Mouse (Mus musculus) spleen, postnatal 14 days (tissue): ENCODE results near the gene Dag1.
"Not testable (repeated sequence)": the region's sequence is repeated elsewhere in the genome, so short reads cannot be mapped to it uniquely, and the experiment has no call there.

ENCODE experiments used
- DNase-seq, 2 experiments: peaks; one replicate each; pipeline ENCODE4 v3.0.0; 2021 to 2022; ENCODE audit warnings: low spot score in 2 of 2

The Dag1 gene

GRCm38 (mm10) chr9:108227911-108228649, 35.7 kb downstream of the Dag1 start:
- DNase-seq, result no peak

GRCm38 (mm10) chr9:108225166-108225565, 38.6 kb downstream of the Dag1 start:
- no peak for DNase-seq

GRCm38 (mm10) chr9:108223633-108224032, 40.1 kb downstream of the Dag1 start:
- no peak for DNase-seq

DNA sequence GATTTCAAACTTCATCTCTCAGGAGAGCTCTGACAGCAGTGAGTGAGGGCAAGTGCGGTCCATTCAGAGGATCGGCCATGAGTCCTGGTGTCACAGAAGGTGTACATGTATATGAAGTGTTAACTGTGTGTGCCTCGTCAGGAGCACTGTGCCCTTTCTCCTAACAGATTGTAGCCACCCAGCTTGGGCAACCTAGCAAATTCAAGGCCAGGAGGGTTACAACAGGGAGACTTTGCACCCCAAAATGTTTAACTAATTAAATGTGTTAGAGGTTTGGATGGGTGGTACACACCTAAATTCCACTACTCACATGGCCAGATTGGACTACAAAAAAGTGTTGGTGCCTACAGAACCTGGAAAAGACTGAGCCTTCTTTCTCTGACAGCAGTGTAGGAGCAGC, 42.2 kb downstream of the Dag1 start:
- DNase-seq, result no peak

DNA sequence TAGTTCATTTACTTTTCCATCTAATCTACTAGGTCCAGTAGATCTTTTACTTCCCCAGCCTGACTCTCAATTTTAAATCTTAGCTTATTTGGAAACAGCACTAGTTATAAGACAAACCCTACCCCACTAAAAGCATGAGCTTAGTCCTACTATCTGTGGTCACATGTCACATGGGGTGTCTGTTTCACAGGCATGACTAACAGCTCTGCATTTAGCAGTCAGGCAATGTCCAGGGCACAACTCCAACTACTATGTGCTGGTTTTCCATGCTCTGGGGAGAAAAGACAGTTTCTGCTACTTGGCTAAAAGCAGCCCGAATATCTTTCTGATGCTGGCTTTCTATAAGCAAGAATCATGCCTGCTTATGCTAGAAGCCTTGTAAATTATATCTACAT, 43.4 kb downstream of the Dag1 start:
- DNase-seq, result no peak

DNA sequence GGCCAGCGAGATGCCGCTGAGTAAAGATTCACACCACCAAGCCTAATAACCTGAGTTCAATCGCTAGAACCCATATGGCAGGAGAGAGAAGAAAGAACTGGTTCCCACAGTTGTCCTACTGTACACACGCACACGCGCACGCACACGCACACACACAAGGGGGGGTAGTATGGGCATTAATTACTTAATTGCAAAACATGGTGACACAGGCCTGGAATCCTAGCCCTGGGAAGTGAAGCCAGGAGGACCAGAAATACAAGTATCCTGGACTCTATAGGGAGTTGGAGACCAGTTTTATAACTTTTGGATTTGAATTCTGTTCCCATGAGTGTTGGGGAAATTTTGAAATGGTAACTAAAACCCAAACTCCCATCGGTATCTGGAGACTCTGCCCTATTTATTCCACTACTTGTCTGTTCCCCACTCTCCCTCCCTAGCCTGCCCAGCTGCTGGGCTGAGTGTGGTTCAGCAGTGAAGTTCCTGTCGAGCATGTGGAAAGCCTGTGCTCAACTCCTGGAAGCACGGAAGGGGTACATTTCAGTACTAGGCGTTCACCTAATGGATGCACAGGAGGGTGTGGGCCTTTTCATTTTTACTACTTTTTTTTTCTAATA, 43.9 kb downstream of the Dag1 start:
- DNase-seq, result no peak

DNA sequence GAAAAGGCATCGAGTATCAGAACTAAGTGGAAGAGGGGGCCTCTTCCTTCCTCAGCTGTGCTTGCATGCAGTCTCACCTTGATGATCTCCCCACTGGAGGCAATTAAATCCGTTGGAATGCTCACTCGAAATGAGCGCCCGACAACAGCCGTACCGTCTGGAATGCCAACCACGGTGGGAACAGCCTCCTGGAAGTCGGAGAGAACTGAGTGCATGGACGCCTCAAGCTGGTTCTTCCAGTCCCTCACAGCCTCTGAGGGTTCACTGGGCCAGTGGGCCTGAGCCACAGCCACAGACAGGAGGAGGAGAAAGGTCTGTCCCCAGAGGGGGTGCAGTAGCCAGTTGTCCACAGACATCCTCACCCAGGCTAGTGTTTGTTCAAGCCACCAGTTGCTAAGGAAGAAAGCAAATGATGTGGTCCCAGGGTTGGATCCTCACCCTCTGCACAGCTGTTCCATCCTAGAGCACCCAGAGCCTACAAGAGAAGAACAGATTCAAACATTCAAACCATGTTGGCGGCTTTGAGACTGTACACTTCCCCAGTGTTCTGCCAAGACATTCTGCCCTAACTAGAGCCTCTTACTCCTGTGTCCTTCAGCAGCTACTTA, 45.7 kb downstream of the Dag1 start:
- DNase-seq, result no peak

DNA sequence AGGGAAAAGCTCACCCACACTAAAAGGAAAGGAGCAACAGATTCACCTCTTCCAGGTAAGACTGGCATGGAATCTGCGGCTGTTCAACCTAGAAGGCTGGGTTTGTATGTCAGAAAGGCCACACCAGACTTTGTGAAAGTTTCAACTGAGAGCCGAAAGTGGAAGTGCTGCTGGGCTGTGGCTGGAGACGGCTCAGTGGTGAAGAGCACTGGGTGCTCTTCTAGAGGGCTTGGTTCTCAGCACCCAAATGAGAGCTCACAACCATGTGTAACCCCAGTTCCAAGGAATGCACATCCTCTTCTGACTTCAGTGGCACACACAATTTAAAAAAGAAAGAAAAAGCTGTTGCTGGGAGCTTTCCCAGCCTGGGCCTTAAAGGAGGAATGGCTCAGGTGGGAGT, 46.4 kb downstream of the Dag1 start:
- no peak for DNase-seq

GRCm38 (mm10) chr9:108213105-108213504, 50.7 kb downstream of the Dag1 start:
- DNase-seq, result no peak

DNA sequence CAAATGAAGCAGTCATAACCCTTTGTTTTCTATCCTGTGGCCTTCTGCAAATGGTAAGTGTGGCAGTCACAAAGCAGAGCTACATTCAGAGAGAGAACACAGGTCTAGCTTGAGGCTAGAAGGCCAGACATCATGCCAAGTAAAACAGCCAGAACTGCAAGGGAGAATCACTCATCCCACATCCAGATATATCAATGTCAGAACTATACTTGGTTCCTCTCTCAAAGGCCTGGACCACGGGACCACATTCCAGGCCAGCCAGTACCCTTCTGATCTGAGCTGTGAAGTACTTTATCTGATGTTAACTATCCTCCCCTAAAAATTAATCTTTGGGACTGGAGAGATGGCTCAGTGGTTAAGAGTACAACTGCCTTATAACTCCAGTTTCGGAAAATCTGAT, 51.3 kb downstream of the Dag1 start:
- DNase-seq, result no peak

DNA sequence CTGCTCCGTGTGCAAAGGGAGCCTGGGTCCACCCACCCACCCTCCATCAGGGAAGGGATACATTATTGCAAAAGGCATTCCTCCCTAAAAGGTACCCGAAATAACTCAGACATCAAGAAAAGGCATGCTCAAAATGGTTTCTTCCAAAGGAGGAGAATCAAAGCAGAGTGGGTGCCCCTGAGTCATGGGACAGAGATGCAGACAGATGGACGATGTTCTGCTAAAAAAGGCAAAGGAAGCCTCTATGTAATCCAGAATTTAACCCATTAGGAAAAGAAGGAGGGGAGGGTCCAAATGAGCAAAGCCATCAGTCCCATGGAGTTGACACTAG, 58.2 kb downstream of the Dag1 start:
- no peak for DNase-seq

DNA sequence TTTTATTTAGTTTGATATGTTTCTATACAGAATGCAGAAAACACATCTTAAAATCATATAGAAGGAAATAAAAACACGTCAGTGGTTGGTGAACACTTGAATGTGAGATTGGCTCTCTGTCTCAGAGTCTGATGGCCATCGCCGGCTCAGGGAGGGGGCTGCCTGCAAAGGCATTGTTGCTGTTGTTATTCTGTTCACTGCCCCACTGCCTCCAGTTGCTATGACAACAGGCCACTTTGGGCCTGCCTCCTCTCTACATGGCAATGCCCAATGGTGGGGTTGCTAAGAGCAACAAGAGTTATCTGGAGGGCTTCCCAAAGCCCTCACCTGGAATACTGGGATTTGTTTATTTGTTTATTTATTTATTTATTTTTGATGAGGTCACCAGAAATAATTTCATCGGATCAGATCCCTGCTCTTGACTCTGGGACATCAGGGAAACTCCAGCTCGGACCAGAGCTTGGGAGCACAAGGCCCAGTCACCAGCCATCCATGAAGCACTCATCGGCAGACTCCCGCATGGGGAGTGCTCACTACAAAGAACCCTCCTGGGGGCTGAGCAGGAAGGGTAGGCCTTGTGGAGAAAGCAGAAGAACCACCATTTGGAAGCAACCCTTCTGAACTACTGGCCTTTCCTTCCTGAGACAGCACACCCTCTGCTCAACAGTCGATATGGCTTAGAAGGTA, 58.7 kb downstream of the Dag1 start:
- DNase-seq, result no peak

DNA sequence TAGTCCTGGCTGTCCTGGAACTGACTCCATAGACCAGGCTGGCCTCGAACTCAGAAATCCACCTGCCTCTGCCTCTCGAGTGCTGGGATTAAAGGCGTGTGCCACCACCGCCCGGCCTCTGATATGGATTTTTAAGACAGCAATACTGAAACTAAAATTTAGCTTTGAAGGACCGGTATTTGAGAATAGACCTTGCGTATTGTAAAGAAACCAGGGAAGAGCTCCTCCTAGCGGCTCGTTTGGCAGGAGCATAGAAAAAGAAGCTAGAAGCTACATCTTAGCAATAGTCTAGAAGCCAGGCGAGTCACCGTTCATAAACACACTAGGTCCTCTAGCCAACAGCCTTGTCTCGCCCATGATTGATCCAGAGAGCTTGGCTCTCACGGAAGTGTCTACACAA, 60.7 kb downstream of the Dag1 start:
- DNase-seq, result peak; percentile 44 to 74

GRCm38 (mm10) chr9:108202169-108202568, 61.6 kb downstream of the Dag1 start:
- DNase-seq, result no peak

DNA sequence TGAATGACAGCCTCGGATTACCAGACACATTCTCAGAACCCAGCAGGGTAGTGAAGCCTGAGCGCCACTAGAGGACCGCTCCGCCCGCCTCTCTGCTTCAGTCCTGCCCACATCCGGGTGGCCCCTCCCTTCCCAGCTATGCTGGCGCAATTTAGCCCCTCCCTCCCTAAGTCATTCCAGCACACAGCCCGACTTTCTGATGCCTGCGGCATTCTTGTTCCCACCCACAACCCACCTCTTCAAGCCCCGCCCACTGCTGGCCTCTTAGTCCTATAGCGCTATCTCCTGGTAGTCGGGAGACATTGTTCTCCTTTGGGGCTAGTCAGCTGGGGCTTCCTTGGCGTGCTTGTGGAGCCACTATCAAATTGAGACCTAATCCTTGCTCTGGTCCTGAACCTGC, 62.6 kb downstream of the Dag1 start:
- DNase-seq, result peak; percentile 77 to 81

DNA sequence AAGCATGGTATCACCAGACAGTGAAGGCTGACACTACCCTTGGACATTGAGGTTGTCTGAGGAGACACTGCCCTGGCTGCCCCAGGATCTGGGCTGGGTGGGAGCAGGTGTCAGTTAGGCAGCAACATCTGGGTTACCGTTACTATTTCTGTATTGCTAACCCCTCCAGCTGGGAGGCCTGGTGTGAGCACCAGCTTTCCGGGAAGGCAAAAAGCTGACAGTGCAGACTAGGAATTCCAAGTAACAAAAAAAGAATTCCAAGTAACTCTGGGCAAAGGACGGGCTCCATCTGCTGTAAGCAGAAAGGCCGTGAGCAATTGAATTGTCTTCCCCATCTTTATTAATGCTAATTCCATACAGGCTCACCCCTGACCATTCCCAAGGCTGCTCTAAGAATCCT, 65.1 kb downstream of the Dag1 start:
- DNase-seq, result no peak

DNA sequence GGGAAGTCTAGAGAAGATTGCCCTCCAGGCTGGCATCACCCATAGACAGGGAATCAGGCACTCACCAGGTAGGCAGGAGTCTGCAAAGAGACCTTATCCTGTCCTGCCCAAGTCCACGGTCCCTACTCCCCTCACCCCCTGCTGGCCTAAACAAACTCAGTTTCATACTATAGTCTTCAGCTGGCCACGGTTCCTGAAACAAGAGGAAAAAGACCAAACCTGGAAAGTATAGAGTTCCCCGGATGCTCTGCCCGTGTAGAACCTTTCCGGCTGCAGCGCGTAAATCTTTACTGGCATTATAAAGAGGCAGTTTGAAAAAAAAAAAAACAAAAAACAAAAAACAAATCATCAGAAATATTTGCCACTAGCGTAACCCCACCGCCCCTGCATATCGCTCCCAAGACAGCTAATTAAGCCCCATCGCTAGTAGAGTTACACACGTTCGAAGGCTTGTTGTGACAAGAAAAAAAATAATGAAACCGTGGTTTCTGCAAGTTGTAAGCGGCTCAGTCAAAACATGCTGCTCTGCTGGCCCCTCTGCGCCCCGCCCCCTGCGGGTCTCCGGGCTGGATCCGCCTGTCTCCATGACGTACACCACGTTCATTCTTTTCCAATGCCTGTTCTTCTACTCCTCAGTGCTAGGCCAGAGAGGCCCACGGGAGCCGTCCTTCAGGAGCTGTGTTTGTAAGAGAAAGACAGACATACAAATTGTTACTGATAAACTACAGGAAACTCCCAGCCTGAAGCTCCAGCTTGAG, 66.7 kb downstream of the Dag1 start:
- no peak for DNase-seq

- DNase-seq, result not testable (repeated sequence)
Observed at GRCm38 (mm10) chr9:108196222-108196621, 67.5 kb downstream of the Dag1 start.

- peak in 1 of 2 experiments; percentile 35 for DNase-seq
Observed at GRCm38 (mm10) chr9:108189787-108190679, 73.7 kb downstream of the Dag1 start, which contains the start of gene Bsn. TSS of gene Bsn (minus strand) at chr9:108190384.

GRCm38 (mm10) chr9:108189488-108189786, 74.3 kb downstream of the Dag1 start:
- DNase-seq, result no peak

DNA sequence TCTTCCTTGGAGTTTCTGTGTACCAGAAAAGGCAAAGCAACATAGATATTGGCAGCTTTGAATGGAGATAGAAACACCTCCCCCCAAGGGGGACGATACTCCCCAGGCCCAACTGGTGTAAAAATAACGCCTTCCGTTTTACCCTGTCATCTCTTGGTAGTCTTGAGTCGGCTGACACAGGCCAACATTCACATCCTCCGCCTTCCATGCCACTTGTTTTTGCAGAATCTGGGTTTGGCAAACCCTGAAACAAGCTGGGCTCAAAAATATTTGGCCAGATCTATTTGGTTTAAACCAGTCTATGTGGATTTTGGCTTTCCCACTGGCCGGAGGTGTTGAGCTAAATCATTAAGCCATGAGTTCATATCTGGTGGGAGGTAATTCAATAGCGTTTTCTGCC, 74.7 kb downstream of the Dag1 start:
- DNase-seq, result no peak
